Mouse (Mus musculus) midbrain, embryonic 14.5 days (tissue): Measurements from ENCODE around the gene Ift43. TPM values are rescaled to one million over a fixed set of nuclear protein-coding genes. Genes with fewer than 3 reads are reported as not detected.

Experiments used
- ATAC-seq: fragments of 200-750 bp; cut with Nextera tagmentation; 2 replicates; pipeline ENCODE4 v1.8.0; 2017; ENCODE audit warnings: moderate number of reproducible peaks, moderate library complexity; ENCODE audit not compliant: low FRiP score, low TSS enrichment
- DNase-seq: peaks from one replicate; pipeline ENCODE4 v3.0.0-alpha.2; 2015
- H3K27ac ChIP-seq: fragments of 300-500 bp; sonication (generic); replicated peaks from 2 replicates; pipeline ENCODE4 v1.5.1; 2014; ENCODE audit warnings: mild to moderate bottlenecking, low read depth, low read length, moderate library complexity
- H3K27me3 ChIP-seq: fragments of 300-500 bp; sonication (generic); 2 replicates; pipeline ENCODE4 v1.6.1; 2014; ENCODE audit warnings: low read length, control low read depth, mixed read lengths; ENCODE audit not compliant: control insufficient read depth, insufficient read depth
- H3K36me3 ChIP-seq: fragments of 300-500 bp; sonication (generic); 2 replicates; pipeline ENCODE4 v1.6.1; 2014; ENCODE audit warnings: low read length, control low read depth; ENCODE audit not compliant: control insufficient read depth, insufficient read depth
- H3K4me1 ChIP-seq: fragments of 300-500 bp; sonication (generic); 2 replicates; pipeline ENCODE4 v1.6.1; 2014; ENCODE audit warnings: mild to moderate bottlenecking, antibody characterized with exemption, low read length, control low read depth; ENCODE audit not compliant: control insufficient read depth, insufficient read depth
- H3K4me2 ChIP-seq: fragments of 300-500 bp; sonication (generic); 2 replicates; pipeline ENCODE4 v1.6.1; 2014; ENCODE audit warnings: mild to moderate bottlenecking, low read length, moderate library complexity
- H3K4me3 ChIP-seq: fragments of 300-500 bp; sonication (generic); replicated peaks from 2 replicates; pipeline ENCODE4 v1.5.1; 2014; ENCODE audit warnings: low read depth, low read length
- H3K9ac ChIP-seq: fragments of 300-500 bp; sonication (generic); replicated peaks from 2 replicates; pipeline ENCODE4 v1.6.1; 2014; ENCODE audit warnings: mild to moderate bottlenecking, low read length, moderate library complexity
- H3K9me3 ChIP-seq: fragments of 300-500 bp; sonication (generic); 2 replicates; pipeline ENCODE4 v1.6.1; 2016; ENCODE audit warnings: low read length, control low read depth, mixed read lengths; ENCODE audit not compliant: control insufficient read depth
- WGBS: fragments of 180-500 bp; shearing (Covaris S2); extraction: QIAGEN DNeasy Blood & Tissue Kit; methylation state at CpG from one replicate; pipeline ENCODE4 v1.1.7; 2014; 5-methylcytosine and 5-hydroxymethylcytosine counted together
- polyA plus RNA-seq: library from polyadenylated mRNA; unstranded; fragments of >200 nt; fragmentation: Nextera tagmentation; extraction: Ambion mirVana; gene quantifications from 2 replicates; pipeline ENCODE4 v1.2.1, GENCODE M21; 2014

Gene Ift43
- polyA plus RNA-seq, 1 experiment from 2014 or later: 57.5 TPM

GRCm38 (mm10) chr12:86047376-86047775, 35.0 kb upstream of the Ift43 start:
- 0 out of 2 replicates have a peak, but pooled peaks cover 7% of the 10 kb centered on the region for H3K9me3 ChIP-seq
- WGBS: 86% methylated on average over 8 of the region's 8 CpGs
- H3K27me3 ChIP-seq: no peaks in the 10 kb centered on the region
- H3K4me1 ChIP-seq: no peaks in the 10 kb centered on the region
- H3K9ac ChIP-seq: no peak overlapping the region
- no peak overlapping the region for H3K4me2 ChIP-seq
- H3K27ac ChIP-seq: no peak overlapping the region
- H3K4me3 ChIP-seq: no peak overlapping the region
- ATAC-seq: no peak
- DNase-seq: no peak
- H3K36me3 ChIP-seq: no peaks in the 10 kb centered on the region

GRCm38 (mm10) chr12:86049813-86050212, 32.5 kb upstream of the Ift43 start:
- Histone ChIP-seq H3K9ac (no peak overlapping the region), H3K36me3 (no peaks in the 10 kb centered on the region), H3K4me2 (no peak overlapping the region), H3K9me3 (no peaks in the 10 kb centered on the region), H3K4me3 (no peak overlapping the region), H3K27ac (no peak overlapping the region), H3K4me1 (no peaks in the 10 kb centered on the region), H3K27me3 (no peaks in the 10 kb centered on the region)
- ATAC-seq: no peak
- no peak for DNase-seq
- WGBS: 48% methylated on average over 6 of the region's 6 CpGs

- WGBS: 95% methylated on average over 5 of the region's 5 CpGs
- H3K36me3 ChIP-seq: no peaks in the 10 kb centered on the region
- H3K27ac ChIP-seq: no peak overlapping the region
- H3K27me3 ChIP-seq: no peaks in the 10 kb centered on the region
- DNase-seq (no peak), ATAC-seq (no peak)
- no peaks in the 10 kb centered on the region for H3K4me1 ChIP-seq
- no peak overlapping the region for H3K9ac ChIP-seq
- H3K4me2 ChIP-seq: no peak overlapping the region
- no peaks in the 10 kb centered on the region for H3K9me3 ChIP-seq
- no peak overlapping the region for H3K4me3 ChIP-seq
These were observed 30.9 kb upstream of the Ift43 start for GRCm38 (mm10) chr12:86051477-86051876.

- DNase-seq: no peak
- Histone ChIP-seq H3K9me3 (no peaks in the 10 kb centered on the region), H3K4me2 (no peak overlapping the region), H3K9ac (no peak overlapping the region), H3K36me3 (no peaks in the 10 kb centered on the region), H3K4me3 (no peak overlapping the region), H3K27me3 (no peaks in the 10 kb centered on the region), H3K27ac (no peak overlapping the region), H3K4me1 (no peaks in the 10 kb centered on the region)
- ATAC-seq: no peak
- WGBS: 98% methylated on average over 2 of the region's 2 CpGs
These were observed 27.0 kb upstream of the Ift43 start for GRCm38 (mm10) chr12:86055306-86055705.

- no peak for DNase-seq
- H3K4me2 ChIP-seq: no peak overlapping the region
- H3K36me3 ChIP-seq: no peaks in the 10 kb centered on the region
- H3K27ac ChIP-seq: no peak overlapping the region
- H3K27me3 ChIP-seq: no peaks in the 10 kb centered on the region
- no peaks in the 10 kb centered on the region for H3K9me3 ChIP-seq
- WGBS: 87% methylated on average over 8 of the region's 8 CpGs
- H3K4me1 ChIP-seq: no peaks in the 10 kb centered on the region
- no peak for ATAC-seq
- H3K4me3 ChIP-seq: no peak overlapping the region
- H3K9ac ChIP-seq: no peak overlapping the region
These were observed 25.4 kb upstream of the Ift43 start for GRCm38 (mm10) chr12:86056976-86057375.

GRCm38 (mm10) chr12:86057516-86057915, 24.8 kb upstream of the Ift43 start:
- 89% methylated on average over 8 of the region's 8 CpGs for WGBS

GRCm38 (mm10) chr12:86059341-86059740, 23.0 kb upstream of the Ift43 start:
- H3K27me3 ChIP-seq: no peaks in the 10 kb centered on the region
- 89% methylated on average over 6 of the region's 6 CpGs for WGBS
- H3K4me3 ChIP-seq: no peak overlapping the region
- no peaks in the 10 kb centered on the region for H3K4me1 ChIP-seq
- H3K9ac ChIP-seq: no peak overlapping the region
- H3K9me3 ChIP-seq: no peaks in the 10 kb centered on the region
- no peaks in the 10 kb centered on the region for H3K36me3 ChIP-seq
- no peak for ATAC-seq
- no peak overlapping the region for H3K27ac ChIP-seq
- no peak overlapping the region for H3K4me2 ChIP-seq
- no peak for DNase-seq

More at GRCm38 (mm10) chr12:86057516-86057915, 24.8 kb upstream of the Ift43 start:
- H3K9me3 ChIP-seq: no peaks in the 10 kb centered on the region
- H3K4me1 ChIP-seq: no peaks in the 10 kb centered on the region
- ATAC-seq (no peak), DNase-seq (no peak)
- no peak overlapping the region for H3K9ac ChIP-seq
- no peaks in the 10 kb centered on the region for H3K36me3 ChIP-seq
- no peaks in the 10 kb centered on the region for H3K27me3 ChIP-seq
- H3K27ac ChIP-seq: no peak overlapping the region
- H3K4me2 ChIP-seq: no peak overlapping the region
- no peak overlapping the region for H3K4me3 ChIP-seq

- H3K4me2 ChIP-seq: no peak overlapping the region
- H3K9ac ChIP-seq: no peak overlapping the region
- H3K27ac ChIP-seq: no peak overlapping the region
- no peaks in the 10 kb centered on the region for H3K4me1 ChIP-seq
- H3K4me3 ChIP-seq: no peak overlapping the region
- H3K9me3 ChIP-seq: no peaks in the 10 kb centered on the region
- no peaks in the 10 kb centered on the region for H3K27me3 ChIP-seq
- DNase-seq (no peak), ATAC-seq (no peak)
- no peaks in the 10 kb centered on the region for H3K36me3 ChIP-seq
These were observed 17.5 kb upstream of the Ift43 start for GRCm38 (mm10) chr12:86064796-86065195.

GRCm38 (mm10) chr12:86071432-86071831, 10.9 kb upstream of the Ift43 start:
- Histone ChIP-seq H3K4me2 (no peak overlapping the region), H3K4me3 (no peak overlapping the region), H3K27me3 (0 out of 2 replicates have a peak, but pooled peaks cover 3% of the 10 kb centered on the region), H3K36me3 (no peaks in the 10 kb centered on the region), H3K4me1 (peaks cover 4% of the 10 kb centered on the region; the same call in 1 of the 2 replicates), H3K9me3 (no peaks in the 10 kb centered on the region), H3K9ac (no peak overlapping the region), H3K27ac (no peak overlapping the region)
- ATAC-seq (no peak), DNase-seq (peak; percentile 17)
- 81% methylated on average over 6 of the region's 6 CpGs for WGBS
